Mouse (Mus musculus): ENCODE results near the gene Gse1. TPM values are rescaled to one million over a fixed set of nuclear protein-coding genes. Genes with fewer than 3 reads are reported as not detected.
"Not testable (repeated sequence)": the region's sequence is repeated elsewhere in the genome, so short reads cannot be mapped to it uniquely, and the experiment has no call there.

The Gse1 gene
- total RNA-seq, 2 experiments from 2014 or later, result 8.4 to 32.7 TPM

- ATAC-seq (replicated peaks; ENCODE audit: poor library complexity, severe bottlenecking), result not testable (repeated sequence)
Measured at GRCm38 (mm10) chr8:120368191-120368590, 139.9 kb downstream of the Gse1 start.

DNA sequence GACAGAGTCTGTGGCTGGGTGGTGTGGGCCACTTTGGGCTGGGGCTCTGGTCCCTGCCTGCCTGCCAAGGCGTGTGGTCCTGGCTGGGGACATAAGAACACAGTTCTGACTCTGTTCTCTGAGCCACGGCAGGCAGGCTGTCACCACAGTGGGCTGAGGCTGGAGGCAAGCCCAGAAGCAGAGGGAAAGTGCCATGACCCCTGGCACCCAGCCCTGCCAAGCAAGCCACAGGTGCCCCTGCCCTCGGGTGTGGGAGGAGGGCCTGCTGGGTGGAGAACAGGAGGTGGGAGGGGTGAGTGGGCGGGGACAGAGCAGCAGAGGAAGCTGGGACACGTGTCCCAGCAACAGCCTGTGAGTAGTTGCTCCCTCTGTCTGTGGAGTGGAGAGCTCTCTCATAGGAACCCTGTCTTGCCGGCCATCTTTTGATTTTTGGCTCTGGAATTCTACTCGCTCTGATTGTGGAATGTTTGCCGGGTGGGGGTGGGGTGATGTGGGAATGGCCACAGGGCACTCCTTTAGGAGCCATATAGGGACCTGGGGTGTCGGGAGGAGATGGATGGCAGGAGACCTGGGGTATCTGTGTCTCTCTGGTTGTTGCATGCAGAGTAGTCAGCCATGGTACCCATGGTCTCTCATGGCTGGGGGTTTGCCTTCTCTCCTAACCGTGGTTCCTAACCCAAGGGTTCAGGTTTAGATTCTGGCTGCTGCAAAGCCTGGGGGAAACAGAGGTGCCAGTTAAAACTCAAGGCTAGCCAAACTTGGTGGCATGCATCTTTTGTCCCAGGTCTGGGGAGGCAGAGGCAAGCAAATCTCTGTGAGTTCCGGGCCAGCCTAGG is 140.8 kb downstream of the Gse1 start:
- peak; percentile 76 for ATAC-seq (replicated peaks; ENCODE audit: poor library complexity, severe bottlenecking)

- peak; percentile 50 for ATAC-seq (replicated peaks; ENCODE audit: poor library complexity, severe bottlenecking)
Measured at GRCm38 (mm10) chr8:120369956-120370355, 141.7 kb downstream of the Gse1 start.

- no peak for ATAC-seq (replicated peaks; ENCODE audit: poor library complexity, severe bottlenecking)
Measured at GRCm38 (mm10) chr8:120370461-120370860, 142.2 kb downstream of the Gse1 start.

GRCm38 (mm10) chr8:120371146-120371545 is 142.9 kb downstream of the Gse1 start:
- ATAC-seq (replicated peaks; ENCODE audit: poor library complexity, severe bottlenecking), result no peak

DNA sequence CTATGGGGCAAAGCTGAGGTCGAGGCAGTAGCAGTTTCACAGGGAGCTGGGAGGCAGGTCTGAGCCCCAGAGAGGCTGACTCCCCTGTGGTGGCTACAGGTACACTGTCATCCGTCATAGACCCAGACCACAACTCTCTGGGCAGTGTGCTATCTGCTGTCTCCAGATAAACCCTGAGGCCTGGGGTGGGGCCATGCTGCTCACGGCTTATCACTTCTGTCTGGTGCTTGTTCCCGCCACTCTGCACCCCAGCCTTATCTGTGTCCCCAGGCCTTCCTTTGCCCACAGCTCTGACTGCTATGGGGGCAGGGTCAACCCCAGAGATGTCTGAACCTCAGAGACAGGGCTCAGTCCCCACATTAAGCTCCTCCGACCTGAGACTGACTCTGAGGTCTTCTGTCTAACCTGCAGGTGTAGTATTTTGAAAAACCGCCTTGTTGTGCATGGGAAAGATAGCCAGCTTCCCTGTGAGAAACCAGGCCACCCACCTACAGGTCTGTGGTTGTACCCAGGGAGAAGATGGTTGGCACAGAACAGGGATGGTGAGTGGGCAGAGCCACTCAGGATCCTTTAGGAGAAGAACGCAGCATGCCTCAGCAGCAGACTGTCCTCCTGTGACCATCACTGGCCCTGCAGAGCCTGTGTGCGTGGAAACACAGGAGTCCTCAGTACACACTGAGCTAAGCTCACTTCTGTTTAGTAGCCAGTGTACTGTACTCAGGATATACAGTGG is 143.6 kb downstream of the Gse1 start:
- peak; percentile 13 for ATAC-seq (replicated peaks; ENCODE audit: poor library complexity, severe bottlenecking)

- ATAC-seq (replicated peaks; ENCODE audit: poor library complexity, severe bottlenecking), result no peak
Measured at GRCm38 (mm10) chr8:120372684-120373083, 144.4 kb downstream of the Gse1 start.

- ATAC-seq (replicated peaks; ENCODE audit: poor library complexity, severe bottlenecking), result no peak
Measured at GRCm38 (mm10) chr8:120373621-120374020, 145.4 kb downstream of the Gse1 start.

DNA sequence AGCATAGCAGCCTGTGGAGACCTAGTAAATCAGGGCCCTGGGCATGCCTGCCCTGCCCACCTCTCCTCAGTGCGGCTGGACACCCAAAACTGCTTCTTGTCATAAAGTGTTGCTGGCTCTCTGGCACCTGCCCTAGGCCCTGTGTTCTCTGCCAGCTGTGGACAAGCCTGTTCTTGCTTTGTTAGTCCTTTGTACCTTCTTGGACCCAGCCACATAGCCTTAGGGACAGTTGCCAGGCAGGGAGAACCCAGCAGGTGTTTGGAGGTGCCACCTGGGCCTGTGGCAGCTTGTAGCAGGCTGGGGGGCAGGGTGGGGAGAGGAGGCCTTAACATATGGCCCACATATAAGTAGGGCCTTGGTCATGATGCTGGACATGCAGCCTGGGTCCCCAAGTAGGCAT is 145.8 kb downstream of the Gse1 start:
- ATAC-seq (replicated peaks; ENCODE audit: poor library complexity, severe bottlenecking), result no peak

DNA sequence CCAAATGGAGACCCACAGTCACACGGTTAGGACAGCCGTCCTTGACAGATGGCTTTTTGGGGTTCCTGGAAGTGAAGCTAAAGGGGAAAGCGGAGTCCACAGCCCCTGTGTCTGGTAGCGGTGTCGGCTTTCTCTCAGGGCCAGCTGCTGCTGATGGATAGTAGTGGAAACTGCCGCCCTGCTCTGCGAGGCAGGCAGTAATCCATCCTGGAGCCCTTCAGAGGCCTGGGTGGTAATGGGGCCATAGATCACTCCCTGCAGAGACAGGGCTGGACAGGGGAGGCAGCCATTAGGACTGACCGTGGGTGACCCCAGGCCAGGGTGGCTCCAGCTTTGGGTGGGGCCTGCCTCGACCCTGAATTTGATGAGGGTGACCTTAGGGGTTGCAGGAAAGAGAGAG is 146.3 kb downstream of the Gse1 start:
- no peak for ATAC-seq (replicated peaks; ENCODE audit: poor library complexity, severe bottlenecking)

- peak; percentile 60 for ATAC-seq (replicated peaks; ENCODE audit: poor library complexity, severe bottlenecking)
Measured at GRCm38 (mm10) chr8:120375170-120375569, 146.9 kb downstream of the Gse1 start.

GRCm38 (mm10) chr8:120376215-120376614 is 148.0 kb downstream of the Gse1 start:
- ATAC-seq (replicated peaks; ENCODE audit: poor library complexity, severe bottlenecking), result no peak

- no peak for ATAC-seq (replicated peaks; ENCODE audit: poor library complexity, severe bottlenecking)
Measured at GRCm38 (mm10) chr8:120376847-120377802, 148.9 kb downstream of the Gse1 start.

DNA sequence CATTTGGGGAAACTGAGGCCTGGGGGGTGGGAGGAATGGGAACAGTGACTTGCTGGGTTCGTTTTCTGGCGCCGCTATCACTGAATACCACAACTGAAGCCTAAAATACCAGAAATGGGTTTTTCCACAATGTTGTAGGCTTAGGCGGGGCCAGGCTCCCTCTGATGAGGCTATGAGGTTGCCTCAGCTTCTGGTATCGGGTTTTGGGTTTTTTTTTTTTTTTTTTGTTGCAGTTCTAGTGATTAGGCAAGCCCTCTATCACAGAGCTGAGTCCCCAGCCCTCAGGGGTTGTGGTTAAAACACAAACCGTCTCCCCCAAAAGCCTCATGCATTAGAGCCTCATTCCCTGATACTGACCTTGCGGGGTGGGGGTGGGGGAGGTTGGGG is 149.5 kb downstream of the Gse1 start:
- ATAC-seq (replicated peaks; ENCODE audit: poor library complexity, severe bottlenecking), result peak; percentile 65

- ATAC-seq (replicated peaks; ENCODE audit: poor library complexity, severe bottlenecking), result 0 out of 2 replicates have a peak, but pooled peaks have one; percentile 1
Measured at GRCm38 (mm10) chr8:120378306-120378705, 150.1 kb downstream of the Gse1 start.

GRCm38 (mm10) chr8:120379015-120379414 is 150.8 kb downstream of the Gse1 start:
- ATAC-seq (replicated peaks; ENCODE audit: poor library complexity, severe bottlenecking), result no peak

DNA sequence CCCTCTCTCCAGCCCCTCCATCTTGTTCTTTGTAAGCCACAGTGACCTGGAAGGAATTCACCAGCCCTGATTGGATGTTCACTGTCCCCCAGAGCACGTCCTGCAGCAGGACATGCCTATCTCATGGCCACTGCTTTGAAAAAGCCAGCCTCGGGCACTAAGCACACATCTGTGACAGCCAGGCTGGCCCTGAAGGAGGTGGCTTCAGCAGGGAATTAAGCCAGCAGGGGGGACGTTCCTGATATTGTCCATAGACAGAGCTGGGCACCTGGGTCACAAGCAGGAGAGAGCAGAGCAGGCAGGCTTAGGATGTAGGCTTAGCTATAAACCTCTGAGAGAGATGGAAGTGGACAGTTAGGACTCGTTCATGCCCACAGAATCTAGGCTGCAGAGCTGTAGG is 153.6 kb downstream of the Gse1 start:
- no peak for ATAC-seq (replicated peaks; ENCODE audit: poor library complexity, severe bottlenecking)

GRCm38 (mm10) chr8:120382436-120383203 is 154.4 kb downstream of the Gse1 start:
- ATAC-seq (replicated peaks; ENCODE audit: poor library complexity, severe bottlenecking), result no peak

GRCm38 (mm10) chr8:120383204-120383560 is 154.9 kb downstream of the Gse1 start:
- ATAC-seq (replicated peaks; ENCODE audit: poor library complexity, severe bottlenecking), result no peak

GRCm38 (mm10) chr8:120383713-120384112 is 155.5 kb downstream of the Gse1 start:
- ATAC-seq (replicated peaks; ENCODE audit: poor library complexity, severe bottlenecking), result 0 out of 2 replicates have a peak, but pooled peaks have one; percentile 6
